Mouse (Mus musculus) small intestine, adult 2 months (tissue): ENCODE results near the gene Ogfrl1. TPM values are rescaled to one million over a fixed set of nuclear protein-coding genes. Genes with fewer than 3 reads are reported as not detected.
"Not testable (repeated sequence)": the region's sequence is repeated elsewhere in the genome, so short reads cannot be mapped to it uniquely, and the experiment has no call there.

Source experiments
- H3K27ac ChIP-seq: fragments of 200-500 bp; 2 replicates; pipeline ENCODE4 v1.5.1; 2012; ENCODE audit warnings: low read depth, low read length, control low read depth, inconsistent platforms; ENCODE audit not compliant: insufficient read depth
- H3K27me3 ChIP-seq: fragments of 200-500 bp; 2 replicates; pipeline ENCODE4 v1.6.1; 2012; ENCODE audit warnings: mild to moderate bottlenecking, moderate library complexity, low read length, inconsistent platforms; ENCODE audit not compliant: control insufficient read depth, insufficient read depth
- H3K36me3 ChIP-seq: fragments of 200-500 bp; 2 replicates; pipeline ENCODE4 v1.6.1; 2012; ENCODE audit warnings: mild to moderate bottlenecking, low read length, control low read depth, inconsistent platforms; ENCODE audit not compliant: control insufficient read depth, insufficient read depth
- H3K4me1 ChIP-seq: fragments of 200-500 bp; 2 replicates; pipeline ENCODE4 v1.6.1; 2012; ENCODE audit warnings: low read length, inconsistent platforms, mixed read lengths; ENCODE audit not compliant: control insufficient read depth, insufficient read depth, insufficient read length
- H3K4me3 ChIP-seq: fragments of 200-500 bp; 2 replicates; pipeline ENCODE4 v1.5.1; 2012; ENCODE audit warnings: low read depth, mild to moderate bottlenecking, control low read depth, inconsistent platforms, low read length, moderate library complexity
- CTCF ChIP-seq: fragments of 200-500 bp; IDR thresholded peaks from 2 replicates; pipeline ENCODE4 v1.5.1; 2012; ENCODE audit warnings: low read depth, mild to moderate bottlenecking, control low read depth, inconsistent platforms, low read length, moderate library complexity, mixed read lengths; ENCODE audit not compliant: insufficient replicate concordance, insufficient read length; ENCODE audit errors: extremely low read depth
- POLR2A ChIP-seq: fragments of 200-500 bp; IDR thresholded peaks from 2 replicates; pipeline ENCODE4 v1.6.1; 2012; ENCODE audit warnings: low read depth, mild to moderate bottlenecking, control low read depth, inconsistent platforms, low read length, moderate library complexity
- WGBS: fragments of 180-500 bp; shearing (Covaris S2); methylation state at CpG from one replicate; pipeline ENCODE4 v1.1.7; 2018; 5-methylcytosine and 5-hydroxymethylcytosine counted together
- polyA plus RNA-seq: library from polyadenylated mRNA; depleted of rRNA; stranded (reverse); fragments of >200 nt; gene quantifications from 2 replicates; pipeline ENCODE4 v1.2.3, GENCODE M21; 2012

The Ogfrl1 gene
- polyA plus RNA-seq, 1 experiment: 1.3 TPM

- WGBS: 77% methylated on average over 5 of the region's 5 CpGs
- H3K27me3 ChIP-seq: no peaks in the 10 kb centered on the region
- H3K4me3 ChIP-seq: no peak overlapping the region
- H3K27ac ChIP-seq: no peak overlapping the region
- TF ChIP-seq CTCF: no peak
- no peak for TF ChIP-seq POLR2A
- H3K4me1 ChIP-seq: no peaks in the 10 kb centered on the region
- H3K36me3 ChIP-seq: no peaks in the 10 kb centered on the region
These were observed 14.0 kb upstream of the Ogfrl1 start for GRCm38 (mm10) chr1:23411533-23411932.

GRCm38 (mm10) chr1:23409960-23410359 lies 12.4 kb upstream of the Ogfrl1 start:
- no peak overlapping the region for H3K4me3 ChIP-seq
- WGBS: 87% methylated on average over 2 of the region's 2 CpGs
- no peak overlapping the region for H3K27ac ChIP-seq
- H3K27me3 ChIP-seq: no peaks in the 10 kb centered on the region
- TF ChIP-seq POLR2A: no peak
- TF ChIP-seq CTCF: no peak
- H3K36me3 ChIP-seq: no peaks in the 10 kb centered on the region
- H3K4me1 ChIP-seq: no peaks in the 10 kb centered on the region

GRCm38 (mm10) chr1:23402401-23402800 lies 4.8 kb upstream of the Ogfrl1 start:
- Histone ChIP-seq H3K4me3 (no peak overlapping the region), H3K27me3 (no peaks in the 10 kb centered on the region), H3K27ac (no peak overlapping the region), H3K4me1 (0 out of 2 replicates have a peak, but pooled peaks cover 2% of the 10 kb centered on the region), H3K36me3 (no peaks in the 10 kb centered on the region)
- no peak for TF ChIP-seq POLR2A
- no peak for TF ChIP-seq CTCF
- 74% methylated on average over 3 of the region's 3 CpGs for WGBS

- Histone ChIP-seq H3K4me1 (0 out of 2 replicates have a peak, but pooled peaks cover 2% of the 10 kb centered on the region), H3K36me3 (no peaks in the 10 kb centered on the region), H3K27ac (no peak overlapping the region), H3K4me3 (no peak overlapping the region), H3K27me3 (no peaks in the 10 kb centered on the region)
- 7% methylated on average over 1 of the region's 1 CpGs for WGBS
- TF ChIP-seq CTCF: no peak
- TF ChIP-seq POLR2A: no peak
These were observed 2.0 kb upstream of the Ogfrl1 start for GRCm38 (mm10) chr1:23399552-23399951.

- not testable (repeated sequence) for H3K4me3 ChIP-seq, H3K27me3 ChIP-seq, H3K36me3 ChIP-seq, H3K27ac ChIP-seq, H3K4me1 ChIP-seq
- 53% methylated on average over 2 of the region's 2 CpGs for WGBS
These were observed 3.2 kb downstream of the Ogfrl1 start for GRCm38 (mm10) chr1:23394356-23394755.

GRCm38 (mm10) chr1:23391744-23392143 lies 5.8 kb downstream of the Ogfrl1 start:
- Histone ChIP-seq H3K27ac (no peak overlapping the region), H3K4me3 (no peak overlapping the region), H3K4me1 (no peaks in the 10 kb centered on the region), H3K36me3 (no peaks in the 10 kb centered on the region), H3K27me3 (no peaks in the 10 kb centered on the region)
- WGBS: 73% methylated on average over 7 of the region's 7 CpGs
- TF ChIP-seq CTCF (no peak), POLR2A (no peak)

GRCm38 (mm10) chr1:23384326-23384725 lies 13.2 kb downstream of the Ogfrl1 start:
- no peak for TF ChIP-seq POLR2A
- TF ChIP-seq CTCF: no peak
- peaks cover 7% of the 10 kb centered on the region for H3K27me3 ChIP-seq
- H3K27ac ChIP-seq: no peak overlapping the region
- H3K36me3 ChIP-seq: no peaks in the 10 kb centered on the region
- no peaks in the 10 kb centered on the region for H3K4me1 ChIP-seq
- no peak overlapping the region for H3K4me3 ChIP-seq
- WGBS: 86% methylated on average over 6 of the region's 6 CpGs
